Mouse (Mus musculus): ENCODE data around the gene Itm2c.

- TF ChIP-seq ZC3H11A (IDR thresholded peaks at IDR 0.05; ENCODE audit: borderline replicate concordance, low read depth, low read length), result no peak
- no peak for TF ChIP-seq ZNF384 (IDR thresholded peaks at IDR 0.05; ENCODE audit: low read depth, low read length)
- TF ChIP-seq HCFC1 (IDR thresholded peaks at IDR 0.05; ENCODE audit: borderline replicate concordance, insufficient read depth, low read length), result no peak
- no peak for TF ChIP-seq CHD2 (IDR thresholded peaks at IDR 0.05; ENCODE audit: low read depth, low read length)
- no peak for TF ChIP-seq MAFK (IDR thresholded peaks at IDR 0.05; ENCODE audit: insufficient read depth, low read depth, low read length)
Measured at GRCm38 (mm10) chr1:85857261-85857754, 36.8 kb upstream of the Itm2c start.
